9 mouse cellular contexts compared by ENCODE assay signal in genomic region chr8:110718209-110718968, GRCm38 (mm10). TPM values are rescaled to one million over a fixed set of nuclear protein-coding genes. Genes with fewer than 3 reads are reported as not detected.
A peak's percentile ranks its signal among the peaks of the same experiment; 100 is the strongest.
DNase-seq lines count a peak whose midpoint lies in the region; ATAC-seq lines count a peak whose summit lies in the region.
"Had no signal": no experiment of that assay in that cellular context is flagged by ENCODE, and none has a peak within 500 bp of the region (broad histone marks: within the 10 kb centered on the region; RNA-seq: fewer than 3 reads in every experiment).

No protein-coding gene starts in this region.

- H3K27me3 ChIP-seq in kidney, embryonic 16.5 days (ENCODE audit: insufficient read depth, low read length), result no peaks in the 10 kb centered on the region
- no peaks in the 10 kb centered on the region for H3K27me3 ChIP-seq in embryonic facial prominence, embryonic 13.5 days
- H3K27me3 ChIP-seq in intestine, embryonic 16.5 days (replicated peaks; ENCODE audit: control insufficient read depth, insufficient read depth, low read length), result no peaks in the 10 kb centered on the region

- 0 out of 2 replicates have a peak, but pooled peaks cover 6% of the 10 kb centered on the region for H3K36me3 ChIP-seq in kidney, embryonic 16.5 days (ENCODE audit: insufficient read depth, low read length)
- peaks cover 9% of the 10 kb centered on the region for H3K36me3 ChIP-seq in embryonic facial prominence, embryonic 13.5 days
- no peaks in the 10 kb centered on the region for H3K36me3 ChIP-seq in intestine, embryonic 16.5 days (ENCODE audit: control insufficient read depth, insufficient read depth, low read length)

- peaks cover 67% of the 10 kb centered on the region for H3K4me1 ChIP-seq in kidney, embryonic 16.5 days (ENCODE audit: insufficient read depth, low read length)
- H3K4me1 ChIP-seq in embryonic facial prominence, embryonic 13.5 days, result peaks cover 82% of the 10 kb centered on the region
- H3K4me1 ChIP-seq in intestine, embryonic 16.5 days (ENCODE audit: control insufficient read depth, insufficient read depth, low read length), result peaks cover 62% of the 10 kb centered on the region

- no peak for ATAC-seq in cerebellum, adult (ENCODE audit: insufficient number of reproducible peaks, low FRiP score, low TSS enrichment)
- ATAC-seq in kidney, embryonic 16.5 days (ENCODE audit: low FRiP score, low TSS enrichment), result no peak
- no peak for ATAC-seq in embryonic facial prominence, embryonic 13.5 days (ENCODE audit: insufficient number of reproducible peaks, insufficient read depth, low FRiP score, low TSS enrichment, low read depth)
- ATAC-seq in intestine, embryonic 16.5 days, result no peak

- no peak overlapping the region for H3K4me3 ChIP-seq in kidney, embryonic 16.5 days (ENCODE audit: low read length)
- H3K4me3 ChIP-seq in embryonic facial prominence, embryonic 13.5 days, result no peak overlapping the region
- H3K4me3 ChIP-seq in intestine, embryonic 16.5 days (ENCODE audit: low read length), result no peak overlapping the region

- 62% methylated on average over 8 of the region's 8 CpGs for WGBS in kidney, embryonic 16.5 days
- 85% methylated on average over 8 of the region's 8 CpGs for WGBS in embryonic facial prominence, embryonic 13.5 days
- WGBS in intestine, embryonic 16.5 days, result 73% methylated on average over 8 of the region's 8 CpGs

- DNase-seq in cerebellum, adult 11-12 months, result peak; percentile 57
- no peak for DNase-seq in kidney, adult 8-10 months
- no peak for DNase-seq in adrenal gland, adult 2 months
- no peak for DNase-seq in cerebellum, adult 11 months

- H3K9me3 ChIP-seq in kidney, embryonic 16.5 days (ENCODE audit: low read length), result no peaks in the 10 kb centered on the region
- H3K9me3 ChIP-seq in embryonic facial prominence, embryonic 13.5 days, result no peaks in the 10 kb centered on the region
- H3K9me3 ChIP-seq in intestine, embryonic 16.5 days (ENCODE audit: control insufficient read depth, low read length), result no peaks in the 10 kb centered on the region

- no peak overlapping the region for H3K4me2 ChIP-seq in kidney, embryonic 16.5 days (replicated peaks; ENCODE audit: low read depth, low read length)
- no peak overlapping the region for H3K4me2 ChIP-seq in embryonic facial prominence, embryonic 13.5 days
- no peak overlapping the region for H3K4me2 ChIP-seq in intestine, embryonic 16.5 days (ENCODE audit: low read depth, low read length)
- H3K4me2 ChIP-seq: liver, embryonic 11.5 days had no signal

- H3K9ac ChIP-seq in kidney, embryonic 16.5 days (replicated peaks; ENCODE audit: low read length), result peak overlapping the region; percentile 58; the same call in 1 of the 2 replicates
- H3K9ac ChIP-seq in embryonic facial prominence, embryonic 13.5 days, result 0 out of 2 replicates have a peak overlapping the region, but pooled peaks have one; percentile 11
- H3K9ac ChIP-seq in intestine, embryonic 16.5 days (ENCODE audit: low read depth, low read length), result no peak overlapping the region

- peak overlapping the region; percentile 94 for H3K27ac ChIP-seq in kidney, embryonic 16.5 days (ENCODE audit: low read length)
- peak overlapping the region; percentile 91 for H3K27ac ChIP-seq in embryonic facial prominence, embryonic 13.5 days
- peak overlapping the region; percentile 85 for H3K27ac ChIP-seq in intestine, embryonic 16.5 days (ENCODE audit: low read length)

RNA-seq across cellular contexts. Expression of gene Mtss1l, which starts 2.9 kb away (rescaled TPM):
- 9.1 and 9.2 TPM in 2 replicates for polyA plus RNA-seq in kidney, embryonic 16.5 days (2015; fragmentation: Nextera tagmentation; extraction: Ambion mirVana)
- polyA plus RNA-seq in embryonic facial prominence, embryonic 13.5 days (2015; fragmentation: Nextera tagmentation; extraction: Ambion mirVana), result 11.0 and 12.6 TPM in 2 replicates
- 3.3 and 4.0 TPM in 2 replicates for polyA plus RNA-seq in intestine, embryonic 16.5 days (2015; fragmentation: Nextera tagmentation; extraction: Ambion mirVana)
- total RNA-seq in adrenal gland, adult 2 months (2021), result 10 to 100 TPM; 20.2 to 20.6 TPM
- 64.0 and 71.3 TPM in 2 replicates for polyA plus RNA-seq in adrenal gland, adult 2 months (2012; rRNA removed)
